In the genomic region with DNA sequence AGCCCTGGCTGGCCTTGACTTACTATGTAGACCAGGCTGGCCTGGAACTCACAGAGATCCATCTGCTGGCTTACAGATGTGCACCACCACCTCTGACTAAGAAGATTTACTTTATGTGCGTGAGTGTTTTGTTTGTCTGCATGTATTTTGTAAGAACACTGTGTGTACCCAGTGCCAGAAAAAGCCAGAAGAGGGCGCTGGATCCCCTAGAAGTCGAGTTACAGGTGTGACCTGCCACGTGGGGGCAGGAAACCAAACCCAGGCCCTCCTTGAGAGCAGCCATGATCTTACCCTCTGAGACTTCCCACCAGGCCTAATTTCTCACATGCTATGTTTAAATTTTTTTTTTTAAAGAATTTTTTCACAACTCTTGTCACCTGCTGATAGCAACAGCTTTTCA, we compare ENCODE assay signal across 23 mouse cellular contexts. TPM values are rescaled to one million over a fixed set of nuclear protein-coding genes. Genes with fewer than 3 reads are reported as not detected.
DNase-seq lines count a peak whose midpoint lies in the region; ATAC-seq and TF ChIP-seq lines count a peak whose summit lies in the region.
"Had no signal": no experiment of that assay in that cellular context is flagged by ENCODE, and none has a peak within 500 bp of the region (broad histone marks: within the 10 kb centered on the region; RNA-seq: fewer than 3 reads in every experiment).

No protein-coding gene starts in this region.

- H3K9me3 ChIP-seq in kidney, embryonic 14.5 days (ENCODE audit: control insufficient read depth, low read length) = no peaks in the 10 kb centered on the region; the same call in 1 of the 2 replicates
- no peaks in the 10 kb centered on the region for H3K9me3 ChIP-seq in midbrain, postnatal 0 days (ENCODE audit: low read length)
- no peaks in the 10 kb centered on the region for H3K9me3 ChIP-seq in midbrain, embryonic 11.5 days (ENCODE audit: control insufficient read depth, low read length)
- H3K9me3 ChIP-seq in E14TG2a.4 (ENCODE audit: low read length) = peaks cover 12% of the 10 kb centered on the region
- H3K9me3 ChIP-seq in intestine, embryonic 16.5 days (ENCODE audit: control insufficient read depth, low read length) = peaks cover 3% of the 10 kb centered on the region; the same call in 1 of the 2 replicates
- H3K9me3 ChIP-seq: embryonic facial prominence, embryonic 12.5 days; heart, embryonic 10.5 days; hindbrain, embryonic 15.5 days; liver, embryonic 15.5 days; lung, embryonic 15.5 days had no signal

- H3K4me2 ChIP-seq in kidney, embryonic 14.5 days (replicated peaks; ENCODE audit: low read depth, low read length) = no peak overlapping the region
- no peak overlapping the region for H3K4me2 ChIP-seq in midbrain, postnatal 0 days (ENCODE audit: low read depth, low read length, poor library complexity, severe bottlenecking)
- H3K4me2 ChIP-seq in midbrain, embryonic 11.5 days = no peak overlapping the region
- H3K4me2 ChIP-seq in intestine, embryonic 16.5 days (ENCODE audit: low read depth, low read length) = no peak overlapping the region
- H3K4me2 ChIP-seq: embryonic facial prominence, embryonic 12.5 days; hindbrain, embryonic 15.5 days; liver, embryonic 15.5 days; lung, embryonic 15.5 days had no signal

- WGBS in kidney, adult 2 months = 83% methylated on average over 4 of the region's 4 CpGs
- 75% methylated on average over 4 of the region's 4 CpGs for whole genome bisulfite sequencing in kidney, embryonic 14.5 days
- WGBS in midbrain, postnatal 0 days = 66% methylated on average over 4 of the region's 4 CpGs
- 67% methylated on average over 4 of the region's 4 CpGs for WGBS in midbrain, embryonic 11.5 days
- 71% methylated on average over 4 of the region's 4 CpGs for WGBS in intestine, embryonic 16.5 days

- ATAC-seq in kidney, embryonic 14.5 days (ENCODE audit: low FRiP score, low TSS enrichment) = no peak
- no peak for ATAC-seq in midbrain, postnatal 0 days (ENCODE audit: low FRiP score)
- no peak for ATAC-seq in midbrain, embryonic 11.5 days (ENCODE audit: low FRiP score)
- no peak for ATAC-seq in intestine, embryonic 16.5 days
- ATAC-seq: midbrain, embryonic 16.5 days had no signal

- DNase-seq in kidney, adult 2 months = no peak
- DNase-seq in midbrain, postnatal 0 days (ENCODE audit: low spot score) = no peak
- no peak for DNase-seq in midbrain, embryonic 11.5 days (ENCODE audit: low spot score, missing footprints)
- DNase-seq in R1 (ENCODE audit: low read depth, low spot score) = peak; percentile 92
- no peak for DNase-seq in spleen, postnatal 36 days (ENCODE audit: low spot score in 2 of 2)
- DNase-seq: adrenal gland, adult 2 months; B cell, adult 2 months; cerebellum, adult 18-20 months; gastrocnemius, postnatal 36 days; heart, postnatal 4 days; kidney, adult 18-20 months; kidney, postnatal 25 days had no signal

- H3K27me3 ChIP-seq in kidney, adult 2 months (replicated peaks; ENCODE audit: control insufficient read depth, insufficient read depth, low read length) = no peaks in the 10 kb centered on the region
- no peaks in the 10 kb centered on the region for H3K27me3 ChIP-seq in kidney, embryonic 14.5 days (ENCODE audit: control insufficient read depth, insufficient read depth, low read length)
- H3K27me3 ChIP-seq in midbrain, postnatal 0 days (ENCODE audit: insufficient read depth, low read length) = no peaks in the 10 kb centered on the region
- no peaks in the 10 kb centered on the region for H3K27me3 ChIP-seq in midbrain, embryonic 11.5 days (ENCODE audit: control insufficient read depth, insufficient read depth, low read length)
- no peaks in the 10 kb centered on the region for H3K27me3 ChIP-seq in E14TG2a.4 (ENCODE audit: insufficient read depth, low read length)
- H3K27me3 ChIP-seq in intestine, embryonic 16.5 days (replicated peaks; ENCODE audit: control insufficient read depth, insufficient read depth, low read length) = no peaks in the 10 kb centered on the region
- H3K27me3 ChIP-seq: embryonic facial prominence, embryonic 12.5 days; hindbrain, embryonic 15.5 days; liver, embryonic 15.5 days; lung, embryonic 15.5 days had no signal

- H3K36me3 ChIP-seq in kidney, adult 2 months (ENCODE audit: control insufficient read depth, insufficient read depth, low read length) = no peaks in the 10 kb centered on the region
- H3K36me3 ChIP-seq in kidney, embryonic 14.5 days (ENCODE audit: control insufficient read depth, insufficient read depth, low read length) = no peaks in the 10 kb centered on the region
- no peaks in the 10 kb centered on the region for H3K36me3 ChIP-seq in midbrain, postnatal 0 days (ENCODE audit: insufficient read depth, low read length)
- no peaks in the 10 kb centered on the region for H3K36me3 ChIP-seq in midbrain, embryonic 11.5 days (ENCODE audit: control insufficient read depth, insufficient read depth, low read length)
- H3K36me3 ChIP-seq in E14TG2a.4 (ENCODE audit: insufficient read depth, low read length) = no peaks in the 10 kb centered on the region
- no peaks in the 10 kb centered on the region for H3K36me3 ChIP-seq in intestine, embryonic 16.5 days (ENCODE audit: control insufficient read depth, insufficient read depth, low read length)
- H3K36me3 ChIP-seq: embryonic facial prominence, embryonic 12.5 days; heart, embryonic 10.5 days; hindbrain, embryonic 15.5 days; liver, embryonic 15.5 days; lung, embryonic 15.5 days had no signal

- TF ChIP-seq POLR2A in kidney, adult 2 months (IDR thresholded peaks at IDR 0.05; ENCODE audit: low read depth, low read length) = no peak

- no peak overlapping the region for H3K27ac ChIP-seq in kidney, adult 2 months (ENCODE audit: insufficient read depth, low read depth, low read length)
- H3K27ac ChIP-seq in kidney, embryonic 14.5 days (ENCODE audit: low read depth, low read length) = no peak overlapping the region
- H3K27ac ChIP-seq in midbrain, postnatal 0 days (ENCODE audit: low read depth, low read length) = no peak overlapping the region
- no peak overlapping the region for H3K27ac ChIP-seq in midbrain, embryonic 11.5 days (ENCODE audit: low read depth, low read length)
- no peak overlapping the region for H3K27ac ChIP-seq in intestine, embryonic 16.5 days (ENCODE audit: low read length)
- H3K27ac ChIP-seq: embryonic facial prominence, embryonic 12.5 days; heart, embryonic 10.5 days; hindbrain, embryonic 15.5 days; liver, embryonic 15.5 days; lung, embryonic 15.5 days; macrophage had no signal

- no peak overlapping the region for H3K4me3 ChIP-seq in kidney, adult 2 months (ENCODE audit: insufficient read depth, low read depth, low read length)
- no peak overlapping the region for H3K4me3 ChIP-seq in kidney, embryonic 14.5 days (ENCODE audit: low read length)
- no peak overlapping the region for H3K4me3 ChIP-seq in midbrain, postnatal 0 days (ENCODE audit: low read depth, low read length)
- no peak overlapping the region for H3K4me3 ChIP-seq in midbrain, embryonic 11.5 days (ENCODE audit: low read depth, low read length)
- no peak overlapping the region for H3K4me3 ChIP-seq in E14TG2a.4 (replicated peaks; ENCODE audit: low read length)
- no peak overlapping the region for H3K4me3 ChIP-seq in intestine, embryonic 16.5 days (ENCODE audit: low read length)
- H3K4me3 ChIP-seq: embryonic facial prominence, embryonic 12.5 days; heart, embryonic 10.5 days; hindbrain, embryonic 15.5 days; liver, embryonic 15.5 days; lung, embryonic 15.5 days had no signal

- 0 out of 2 replicates have a peak, but pooled peaks have one; percentile 11 for TF ChIP-seq CTCF in kidney, adult 2 months (conservative IDR thresholded peaks at IDR 0.05; ENCODE audit: insufficient read depth, insufficient read length, low read depth, low read length)
- peak; percentile 37 for TF ChIP-seq CTCF in midbrain, postnatal 0 days (IDR thresholded peaks at IDR 0.05)
- TF ChIP-seq CTCF in E14TG2a.4 (conservative IDR thresholded peaks at IDR 0.05; ENCODE audit: low read length) = peak; percentile 67

- no peak overlapping the region for H3K9ac ChIP-seq in kidney, embryonic 14.5 days (ENCODE audit: low read depth, low read length)
- H3K9ac ChIP-seq in midbrain, postnatal 0 days (replicated peaks; ENCODE audit: low read length, poor library complexity, severe bottlenecking) = no peak overlapping the region
- no peak overlapping the region for H3K9ac ChIP-seq in midbrain, embryonic 11.5 days (ENCODE audit: low read length)
- no peak overlapping the region for H3K9ac ChIP-seq in intestine, embryonic 16.5 days (ENCODE audit: low read depth, low read length)
- H3K9ac ChIP-seq: embryonic facial prominence, embryonic 12.5 days; hindbrain, embryonic 15.5 days; liver, embryonic 15.5 days; lung, embryonic 15.5 days had no signal

- no peaks in the 10 kb centered on the region for H3K4me1 ChIP-seq in kidney, adult 2 months (ENCODE audit: control insufficient read depth, insufficient read depth, low read length)
- H3K4me1 ChIP-seq in kidney, embryonic 14.5 days (ENCODE audit: control insufficient read depth, insufficient read depth, low read length) = no peaks in the 10 kb centered on the region
- H3K4me1 ChIP-seq in midbrain, postnatal 0 days (ENCODE audit: insufficient read depth, low read length) = peaks cover 7% of the 10 kb centered on the region; the same call in 1 of the 2 replicates
- peaks cover 4% of the 10 kb centered on the region for H3K4me1 ChIP-seq in midbrain, embryonic 11.5 days (ENCODE audit: control insufficient read depth, insufficient read depth, low read length)
- peaks cover 39% of the 10 kb centered on the region for H3K4me1 ChIP-seq in E14TG2a.4 (replicated peaks; ENCODE audit: low read depth, low read length)
- 0 out of 2 replicates have a peak, but pooled peaks cover 3% of the 10 kb centered on the region for H3K4me1 ChIP-seq in intestine, embryonic 16.5 days (ENCODE audit: control insufficient read depth, insufficient read depth, low read length)
- H3K4me1 ChIP-seq: heart, embryonic 10.5 days; liver, embryonic 15.5 days; lung, embryonic 15.5 days had no signal

RNA-seq across cellular contexts. Expression of a gene that starts 22.5 kb away (rescaled TPM):
- polyA plus RNA-seq in kidney, adult 2 months (2012; rRNA removed) = 56.0 and 59.8 TPM in 2 replicates
- polyA plus RNA-seq in kidney, embryonic 14.5 days (2014; fragmentation: Nextera tagmentation; extraction: Ambion mirVana) = 4.6 and 8.0 TPM in 2 replicates
- total RNA-seq in midbrain, postnatal 0 days (2014; rRNA removed) = 600 and 607 TPM in 2 replicates
- 159 and 163 TPM in 2 replicates for polyA plus RNA-seq in midbrain, postnatal 0 days (2015; fragmentation: Nextera tagmentation; extraction: Ambion mirVana)
- polyA plus RNA-seq in midbrain, embryonic 11.5 days (2014; fragmentation: Nextera tagmentation; extraction: Ambion mirVana) = 14.6 and 16.8 TPM in 2 replicates
- polyA plus RNA-seq in intestine, embryonic 16.5 days (2015; fragmentation: Nextera tagmentation; extraction: Ambion mirVana) = 24.9 and 28.0 TPM in 2 replicates

RNA-seq across cellular contexts. Expression of a gene that starts 48.0 kb away (rescaled TPM):
- not detected in 2 replicates for polyA plus RNA-seq in kidney, adult 2 months (2012; rRNA removed)
- 0.16 and 0.65 TPM in 2 replicates for polyA plus RNA-seq in kidney, embryonic 14.5 days (2014; fragmentation: Nextera tagmentation; extraction: Ambion mirVana)
- 0.60 and 1.8 TPM in 2 replicates for total RNA-seq in midbrain, postnatal 0 days (2014; rRNA removed)
- polyA plus RNA-seq in midbrain, postnatal 0 days (2015; fragmentation: Nextera tagmentation; extraction: Ambion mirVana) = 0.54 and 0.87 TPM in 2 replicates
- 33.9 and 37.2 TPM in 2 replicates for polyA plus RNA-seq in midbrain, embryonic 11.5 days (2014; fragmentation: Nextera tagmentation; extraction: Ambion mirVana)
- polyA plus RNA-seq in intestine, embryonic 16.5 days (2015; fragmentation: Nextera tagmentation; extraction: Ambion mirVana) = 0.91 and 1.0 TPM in 2 replicates
- total RNA-seq: adrenal gland, adult 2 months; CH12.LX had no signal
- polyA plus RNA-seq: macrophage had no signal

Comparison
In these comparisons a context has a peak if more than half of its experiments do, and no peak if none do; other contexts are left out.
1. RNA of a gene that starts 48.0 kb away (polyA plus RNA-seq): 33.9 to 37.2 TPM in midbrain, embryonic 11.5 days; 0.91 to 1.0 TPM in intestine, embryonic 16.5 days, 0.16 to 0.65 TPM in kidney, embryonic 14.5 days, 0.54 to 0.87 TPM in midbrain, postnatal 0 days and not detected in kidney, adult 2 months; every median in the first group is over 10 times any median in the second.
2. CTCF ChIP-seq: peak in every context shown above with its lines; median percentile 67 in E14TG2a.4; 37 in midbrain, postnatal 0 days; 11 in kidney, adult 2 months.